Mouse (Mus musculus) adrenal gland, adult 2 months (tissue): ENCODE data around the gene Coil. TPM values are rescaled to one million over a fixed set of nuclear protein-coding genes. Genes with fewer than 3 reads are reported as not detected.
"Not testable (repeated sequence)": the region's sequence is repeated elsewhere in the genome, so short reads cannot be mapped to it uniquely, and the experiment has no call there.

Experiments used
- DNase-seq: peaks from one replicate; pipeline ENCODE4 v3.0.0; 2021
- polyA plus RNA-seq: library from polyadenylated mRNA; depleted of rRNA; stranded (reverse); fragments of >200 nt; gene quantifications from 2 replicates; pipeline ENCODE4 v1.2.3, GENCODE M21; 2012; rRNA removed
- total RNA-seq, 2 experiments: library from RNA; stranded (reverse); gene quantifications; 2 replicates each; pipeline ENCODE4 v1.2.3; 2021

Coil gene
- total and polyA plus RNA-seq, 3 experiments: 4.8 to 9.6 (median 8.4) TPM

GRCm38 (mm10) chr11:89041073-89041472 is 71.0 kb downstream of the Coil start:
- DNase-seq: not testable (repeated sequence)

Other genes with a start within 250 kb of the Coil start
- gene Akap1, start 105.7 kb upstream of the Coil start, total RNA-seq: 100 to 1,000 TPM in 1 of 2 experiments, 10 to 100 TPM in 1; 95.0 to 144 TPM
- gene Akap1, start 105.7 kb upstream of the Coil start, polyA plus RNA-seq: 54.2 and 59.5 TPM in 2 replicates
- gene Scpep1, start 14.8 kb upstream of the Coil start, total RNA-seq: 100 to 1,000 TPM; 168 to 250 TPM
- gene Scpep1, start 14.8 kb upstream of the Coil start, polyA plus RNA-seq: 25.2 and 37.0 TPM in 2 replicates
- not detected for gene Elobl, start 3.3 kb upstream of the Coil start, total RNA-seq
- gene Elobl, start 3.3 kb upstream of the Coil start, polyA plus RNA-seq: 0.17 TPM in 1 of 2 replicates, not detected in the other
- 100 to 1,000 TPM in 1 of 2 experiments, 10 to 100 TPM in 1; 87.4 to 180 TPM for gene Trim25, start 29.1 kb downstream of the Coil start, total RNA-seq
- gene Trim25, start 29.1 kb downstream of the Coil start, polyA plus RNA-seq: 181 and 270 TPM in 2 replicates
- 10 to 100 TPM; 11.0 to 11.3 TPM for gene Dgke, start 96.6 kb downstream of the Coil start, total RNA-seq
- 7.8 TPM in 2 replicates for gene Dgke, start 96.6 kb downstream of the Coil start, polyA plus RNA-seq
- not detected for gene Gm525, start 103.6 kb downstream of the Coil start, total RNA-seq
- gene Gm525, start 103.6 kb downstream of the Coil start, polyA plus RNA-seq: 0.26 and 0.58 TPM in 2 replicates